Mouse (Mus musculus) 416B (cell line): ENCODE results near the gene Dlx1.

ENCODE experiments used
- DNase-seq: peaks from one replicate; pipeline ENCODE4 v3.0.0; 2011; ENCODE audit warnings: low read depth

Dlx1 gene

GRCm38 (mm10) chr2:71528014-71528713, at the start of gene Dlx1:
TSS of gene Dlx1 (plus strand) at chr2:71528113.
- no peak for DNase-seq

DNA sequence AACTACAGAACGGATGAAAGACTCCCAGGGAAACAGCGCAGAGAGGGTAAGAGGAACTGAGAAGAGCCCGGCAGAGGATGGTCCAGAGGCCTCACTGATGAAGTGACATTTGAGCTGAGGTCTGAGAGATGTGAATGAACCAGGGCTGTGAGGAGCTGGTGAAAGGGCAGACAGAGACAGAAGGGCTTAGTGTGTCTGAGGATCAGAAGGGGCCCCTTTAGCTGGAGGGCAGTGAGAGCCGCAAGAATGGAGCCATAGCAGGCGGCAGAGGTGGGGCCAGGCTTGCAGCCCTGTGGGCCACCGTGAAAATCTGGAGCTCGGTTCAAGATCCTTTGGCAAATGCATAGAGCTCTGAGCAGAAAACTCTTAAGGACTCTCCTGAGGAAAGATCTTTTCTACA, 48.0 kb upstream of the Dlx1 start:
- no peak for DNase-seq

DNA sequence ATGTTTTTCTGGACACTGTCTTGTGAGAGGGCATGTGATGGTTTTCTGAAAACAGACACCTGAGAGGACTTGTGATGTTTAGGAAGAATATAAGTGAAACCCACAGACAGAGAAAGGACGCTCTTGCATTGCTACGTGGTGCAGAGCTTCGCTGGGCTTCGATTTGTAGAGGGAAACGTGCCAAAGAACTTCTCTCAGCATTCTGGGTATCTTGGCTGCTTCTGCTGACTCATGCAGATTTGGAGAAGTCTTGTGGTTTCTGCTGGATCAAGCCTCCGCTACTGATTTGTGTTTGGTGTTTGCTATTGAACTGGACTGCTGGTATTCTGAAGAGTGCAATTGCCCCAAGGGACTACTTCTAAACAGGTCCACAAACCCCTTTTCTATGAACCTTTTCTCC, 46.1 kb upstream of the Dlx1 start:
- DNase-seq, result peak; percentile 78

- no peak for DNase-seq
Measured at GRCm38 (mm10) chr2:71483046-71483716, 44.7 kb upstream of the Dlx1 start.

- no peak for DNase-seq
Measured at GRCm38 (mm10) chr2:71483717-71484066, 44.2 kb upstream of the Dlx1 start.

- no peak for DNase-seq
Measured at GRCm38 (mm10) chr2:71491295-71491694, 36.6 kb upstream of the Dlx1 start.

DNA sequence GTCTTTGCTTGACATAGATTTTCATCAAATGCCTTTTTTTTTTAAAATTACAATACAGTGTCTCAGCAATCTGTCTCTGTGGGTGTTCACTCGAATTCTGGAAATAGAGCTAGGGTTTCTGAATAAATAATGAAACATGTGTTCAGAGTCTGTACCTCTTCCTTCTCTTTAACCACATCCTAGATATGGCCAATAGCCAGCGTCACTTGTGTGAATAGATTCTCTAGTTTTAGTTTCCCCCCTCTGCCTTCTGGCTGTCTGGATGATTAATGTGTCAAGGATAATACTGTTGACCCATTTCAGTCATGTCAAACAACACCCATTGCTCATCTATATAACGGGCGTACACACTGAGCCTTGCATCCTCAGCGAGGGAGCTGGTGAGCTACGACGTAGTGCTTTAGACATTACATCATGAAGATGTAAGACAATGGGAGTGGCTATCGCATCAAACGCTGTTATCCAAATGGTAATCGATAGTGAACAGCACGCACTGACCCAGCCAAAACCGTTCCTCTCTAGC, 34.7 kb upstream of the Dlx1 start:
- DNase-seq, result peak; percentile 80

DNA sequence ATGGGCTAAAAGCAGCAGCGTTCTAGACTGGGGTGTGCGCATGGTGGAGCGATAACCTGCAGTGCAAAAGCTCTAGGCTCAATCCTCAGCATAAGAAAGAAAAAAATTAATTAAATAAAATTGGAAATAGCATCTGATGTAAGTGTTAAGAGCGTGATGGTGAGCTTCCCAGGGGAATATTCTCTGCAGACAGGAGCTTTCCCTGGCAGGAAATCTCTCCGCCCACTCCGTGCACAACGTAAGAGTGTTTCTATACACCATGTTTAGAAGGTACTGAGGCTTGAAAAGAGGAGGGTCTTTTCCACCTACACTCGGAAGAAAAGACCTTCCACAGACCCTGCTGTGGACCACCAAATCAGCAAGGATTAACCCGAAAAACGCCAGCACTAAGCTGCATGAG, 33.4 kb upstream of the Dlx1 start:
- DNase-seq, result no peak

GRCm38 (mm10) chr2:71494971-71495370, 32.9 kb upstream of the Dlx1 start:
- no peak for DNase-seq

DNA sequence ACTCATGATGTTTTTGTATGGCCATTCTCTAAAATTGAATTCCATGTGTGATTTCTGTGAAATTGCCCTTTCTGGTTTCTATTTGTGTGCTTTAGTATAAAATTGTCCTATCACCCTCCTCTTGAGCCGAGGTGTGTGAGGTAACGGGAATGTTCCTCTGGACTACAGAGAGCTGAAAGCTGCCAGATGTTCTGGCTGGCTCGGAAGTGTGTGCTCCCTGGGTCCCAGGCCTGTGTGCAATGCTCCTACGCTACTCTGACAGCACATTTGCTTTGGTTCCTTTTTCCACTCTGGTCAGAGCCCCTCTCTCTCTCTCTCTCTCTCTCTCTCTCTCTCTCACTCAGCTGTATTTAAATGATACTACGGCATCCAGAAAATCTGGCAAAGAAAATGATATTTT, 30.7 kb upstream of the Dlx1 start:
- peak; percentile 14 for DNase-seq

DNA sequence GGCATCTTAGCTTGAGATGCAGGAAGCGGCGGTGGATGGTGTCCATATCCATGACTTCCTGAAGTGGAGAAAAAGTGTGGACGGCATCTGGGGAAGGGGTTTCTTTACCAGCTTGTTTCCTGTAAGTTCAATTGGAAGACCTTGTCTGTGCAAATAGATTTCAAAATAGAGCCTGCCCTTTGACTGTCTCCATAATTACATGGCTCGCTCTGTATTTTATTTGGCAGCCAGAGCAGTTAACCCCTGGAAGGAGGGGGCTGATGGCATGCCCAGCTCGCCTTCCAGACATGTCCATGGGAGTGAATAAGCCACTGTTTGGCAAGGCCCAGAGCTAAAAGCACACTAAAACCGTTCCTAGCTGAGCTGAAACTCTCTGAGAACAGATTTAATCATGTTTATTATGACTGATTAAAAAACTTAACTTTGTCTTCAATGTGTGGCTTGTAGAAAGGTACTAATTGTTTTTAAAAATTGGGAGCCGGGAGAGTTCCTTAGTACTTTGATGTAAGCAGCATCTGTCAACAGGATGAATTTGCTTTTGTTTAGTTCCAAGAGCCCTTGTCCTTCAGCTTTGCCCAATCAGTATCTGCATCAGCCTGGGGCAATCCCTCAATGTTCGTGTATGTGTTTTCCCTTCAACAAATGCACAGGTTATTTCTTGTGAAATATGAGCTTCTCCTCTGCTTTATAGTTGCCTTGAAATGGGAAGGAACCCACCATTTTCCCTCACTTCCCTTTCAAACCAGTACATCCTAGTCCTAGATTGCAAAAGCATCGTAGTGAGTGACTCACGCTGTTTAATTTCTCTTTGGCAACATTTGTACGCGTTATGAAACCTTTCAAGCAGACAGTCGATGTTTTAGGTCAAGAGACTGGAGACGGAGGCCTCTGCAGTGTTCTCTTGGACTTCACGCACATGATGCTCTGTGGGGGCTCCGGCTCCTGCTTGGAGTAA, 28.4 kb upstream of the Dlx1 start:
- peak; percentile 94 for DNase-seq

GRCm38 (mm10) chr2:71504852-71505251, 23.1 kb upstream of the Dlx1 start:
- DNase-seq, result no peak

GRCm38 (mm10) chr2:71511209-71511608, 16.7 kb upstream of the Dlx1 start:
- DNase-seq, result no peak

GRCm38 (mm10) chr2:71512326-71512725, 15.6 kb upstream of the Dlx1 start:
- no peak for DNase-seq

GRCm38 (mm10) chr2:71516995-71517394, 10.9 kb upstream of the Dlx1 start:
- no peak for DNase-seq

- DNase-seq, result no peak
Measured at GRCm38 (mm10) chr2:71517466-71518099, 10.3 kb upstream of the Dlx1 start.

GRCm38 (mm10) chr2:71522871-71523270, 5.0 kb upstream of the Dlx1 start:
- peak; percentile 75 for DNase-seq

- peak; percentile 31 for DNase-seq
Measured at GRCm38 (mm10) chr2:71523431-71523830, 4.5 kb upstream of the Dlx1 start.

- no peak for DNase-seq
Measured at GRCm38 (mm10) chr2:71524763-71525162, 3.1 kb upstream of the Dlx1 start.

- no peak for DNase-seq
Measured at GRCm38 (mm10) chr2:71526595-71527322, 1.2 kb upstream of the Dlx1 start.

DNA sequence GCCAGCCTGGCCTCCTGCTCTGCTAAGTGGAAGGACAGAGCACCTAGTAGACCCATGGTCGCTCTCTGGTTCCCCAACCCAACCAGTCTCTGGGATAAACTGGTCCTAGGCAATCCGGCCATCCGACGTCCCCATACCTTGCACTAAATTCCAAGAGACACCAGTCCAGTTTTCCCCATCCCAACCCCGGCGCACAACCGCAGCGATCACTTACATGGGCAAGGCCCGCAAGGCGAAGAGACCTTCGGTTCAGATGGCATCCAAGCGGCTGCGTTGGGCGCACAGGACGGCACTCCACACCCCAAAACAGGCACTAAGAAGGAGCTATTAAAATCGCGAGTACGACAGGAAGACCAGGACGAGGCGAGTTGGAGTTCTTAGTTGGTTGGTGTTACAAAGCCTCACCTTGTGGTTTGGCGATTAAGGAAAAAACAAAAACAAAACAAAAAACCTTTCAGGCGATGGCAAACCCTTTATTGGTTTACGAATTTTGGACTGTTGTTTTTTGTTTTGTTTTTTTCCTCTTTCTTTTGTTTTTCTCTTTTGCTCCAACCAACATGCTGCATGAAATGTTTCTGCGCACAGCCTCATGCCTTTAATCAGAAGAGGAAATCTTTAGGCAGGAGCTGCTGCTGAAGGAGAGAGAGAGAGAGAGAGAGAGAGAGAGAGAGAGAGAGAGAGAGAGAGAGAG, 445 bp upstream of the Dlx1 start:
- DNase-seq, result no peak
